Mouse (Mus musculus) ES-Bruce4 (cell line): ENCODE results near the gene Ankrd60. TPM values are rescaled to one million over a fixed set of nuclear protein-coding genes. Genes with fewer than 3 reads are reported as not detected.

Source experiments
- H3K27ac ChIP-seq: 2 replicates; pipeline ENCODE4 v1.5.1; 2012; ENCODE audit warnings: low read length, inconsistent platforms; ENCODE audit not compliant: insufficient read depth
- H3K27me3 ChIP-seq: 2 replicates; pipeline ENCODE4 v1.6.1; 2012; ENCODE audit warnings: mild to moderate bottlenecking, low read length, inconsistent platforms; ENCODE audit not compliant: control insufficient read depth, poor library complexity, insufficient read depth, severe bottlenecking
- H3K36me3 ChIP-seq: 2 replicates; pipeline ENCODE4 v1.6.1; 2012; ENCODE audit warnings: inconsistent platforms, mild to moderate bottlenecking, low read length, moderate library complexity; ENCODE audit not compliant: control insufficient read depth, poor library complexity, insufficient read depth, severe bottlenecking
- H3K4me1 ChIP-seq: one replicate; pipeline ENCODE4 v1.8.1; 2011; ENCODE audit warnings: low read length; ENCODE audit not compliant: control insufficient read depth, insufficient read depth
- H3K4me3 ChIP-seq: 2 replicates; pipeline ENCODE4 v1.5.1; 2011; ENCODE audit warnings: low read depth, mild to moderate bottlenecking, low read length
- H3K9ac ChIP-seq: 2 replicates; pipeline ENCODE4 v1.6.1; 2012; ENCODE audit warnings: low read depth, mild to moderate bottlenecking, inconsistent platforms; ENCODE audit not compliant: poor library complexity, severe bottlenecking
- H3K9me3 ChIP-seq: replicated peaks from 2 replicates; pipeline ENCODE4 v1.6.1; 2012; ENCODE audit warnings: mild to moderate bottlenecking, low read length, inconsistent platforms; ENCODE audit not compliant: control insufficient read depth, poor library complexity, insufficient read depth, severe bottlenecking
- CTCF ChIP-seq: IDR thresholded peaks from one replicate; pipeline ENCODE4 v1.8.1; 2011; ENCODE audit warnings: low read depth, low read length
- EP300 ChIP-seq: IDR thresholded peaks from 2 replicates; pipeline ENCODE4 v1.6.1; 2011; ENCODE audit warnings: low read depth, low read length; ENCODE audit not compliant: insufficient read depth
- POLR2A ChIP-seq: IDR thresholded peaks from one replicate; pipeline ENCODE4 v1.8.1; 2011; ENCODE audit warnings: low read length; ENCODE audit not compliant: insufficient read depth
- polyA plus RNA-seq: library from polyadenylated mRNA; stranded (reverse); fragments of >200 nt; gene quantifications from 2 replicates; pipeline ENCODE4 v1.2.4, GENCODE M21; 2011; ENCODE audit warnings: low read depth; ENCODE audit not compliant: missing spikeins, insufficient read depth, insufficient read length

The Ankrd60 gene
- polyA plus RNA-seq, 1 experiment = not detected

- no peaks in the 10 kb centered on the region for H3K36me3 ChIP-seq
- H3K4me3 ChIP-seq = no peak overlapping the region
- no peaks in the 10 kb centered on the region for H3K9me3 ChIP-seq
- TF ChIP-seq CTCF (no peak), EP300 (no peak), POLR2A (no peak)
- peaks cover 2% of the 10 kb centered on the region for H3K4me1 ChIP-seq
- H3K9ac ChIP-seq = no peak overlapping the region
- H3K27ac ChIP-seq = no peak overlapping the region
- H3K27me3 ChIP-seq = no peaks in the 10 kb centered on the region
Observed at GRCm38 (mm10) chr2:173550681-173551080, 27.5 kb downstream of the Ankrd60 start.

GRCm38 (mm10) chr2:173549236-173549635, 28.9 kb downstream of the Ankrd60 start:
- H3K36me3 ChIP-seq = no peaks in the 10 kb centered on the region
- H3K9ac ChIP-seq = no peak overlapping the region
- peaks cover 2% of the 10 kb centered on the region for H3K4me1 ChIP-seq
- no peaks in the 10 kb centered on the region for H3K27me3 ChIP-seq
- no peak overlapping the region for H3K27ac ChIP-seq
- no peaks in the 10 kb centered on the region for H3K9me3 ChIP-seq
- no peak for TF ChIP-seq CTCF
- TF ChIP-seq POLR2A = no peak
- TF ChIP-seq EP300 = no peak
- H3K4me3 ChIP-seq = no peak overlapping the region

GRCm38 (mm10) chr2:173545992-173546703, 32.0 kb downstream of the Ankrd60 start:
- Histone ChIP-seq H3K27me3 (no peaks in the 10 kb centered on the region), H3K4me3 (no peak overlapping the region), H3K27ac (no peak overlapping the region), H3K9ac (no peak overlapping the region), H3K36me3 (no peaks in the 10 kb centered on the region), H3K4me1 (peaks cover 2% of the 10 kb centered on the region), H3K9me3 (no peaks in the 10 kb centered on the region)
- TF ChIP-seq CTCF (peak; percentile 86), EP300 (no peak), POLR2A (no peak)

- no peaks in the 10 kb centered on the region for H3K27me3 ChIP-seq
- no peak overlapping the region for H3K27ac ChIP-seq
- peaks cover 2% of the 10 kb centered on the region for H3K4me1 ChIP-seq
- H3K9ac ChIP-seq = no peak overlapping the region
- no peak overlapping the region for H3K4me3 ChIP-seq
- TF ChIP-seq CTCF (no peak), POLR2A (no peak), EP300 (no peak)
- no peaks in the 10 kb centered on the region for H3K36me3 ChIP-seq
- H3K9me3 ChIP-seq = no peaks in the 10 kb centered on the region
Observed at GRCm38 (mm10) chr2:173542716-173543115, 35.4 kb downstream of the Ankrd60 start.

- Histone ChIP-seq H3K27me3 (no peaks in the 10 kb centered on the region), H3K36me3 (no peaks in the 10 kb centered on the region), H3K4me3 (no peak overlapping the region), H3K9me3 (no peaks in the 10 kb centered on the region), H3K4me1 (peaks cover 2% of the 10 kb centered on the region), H3K27ac (no peak overlapping the region), H3K9ac (no peak overlapping the region)
- TF ChIP-seq CTCF = no peak
- no peak for TF ChIP-seq EP300
- TF ChIP-seq POLR2A = no peak
Observed at GRCm38 (mm10) chr2:173541748-173542147, 36.4 kb downstream of the Ankrd60 start.

- no peaks in the 10 kb centered on the region for H3K27me3 ChIP-seq
- no peaks in the 10 kb centered on the region for H3K4me1 ChIP-seq
- H3K9me3 ChIP-seq = no peaks in the 10 kb centered on the region
- H3K4me3 ChIP-seq = no peak overlapping the region
- no peak overlapping the region for H3K27ac ChIP-seq
- H3K36me3 ChIP-seq = no peaks in the 10 kb centered on the region
- H3K9ac ChIP-seq = no peak overlapping the region
- TF ChIP-seq EP300 (no peak), POLR2A (no peak), CTCF (no peak)
Observed at GRCm38 (mm10) chr2:173539781-173540180, 38.4 kb downstream of the Ankrd60 start.
